Mouse (Mus musculus): ENCODE data around the gene Kdm5a.

Kdm5a gene

DNA sequence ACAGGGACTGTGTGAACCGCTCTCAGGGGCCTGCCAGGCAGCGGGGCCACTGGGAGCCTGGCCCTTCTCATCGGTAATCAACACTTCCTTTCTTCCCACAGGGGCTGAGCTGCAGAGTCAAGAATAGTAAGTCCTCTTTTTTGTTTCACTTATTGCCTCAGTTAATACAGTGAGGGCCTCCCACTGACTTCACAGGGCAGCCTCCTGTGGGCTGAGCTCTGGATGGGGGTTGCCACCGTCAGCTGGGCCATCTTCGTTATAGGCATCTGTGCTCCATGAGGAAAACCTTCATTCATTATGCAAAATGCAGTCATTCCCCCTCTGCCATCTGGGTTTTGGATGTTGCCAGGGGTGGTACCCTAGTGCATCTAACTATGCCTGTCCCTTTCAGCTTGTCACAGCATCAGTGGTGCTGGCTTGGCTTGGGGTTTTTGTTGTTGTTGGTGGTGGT lies 108.1 kb downstream of the Kdm5a start:
- DNase-seq (ENCODE audit: low read depth): no peak

GRCm38 (mm10) chr6:120472455-120473140 lies 108.7 kb downstream of the Kdm5a start:
- DNase-seq (ENCODE audit: low read depth): no peak

- DNase-seq (ENCODE audit: low read depth): peak; percentile 99
These were observed 109.5 kb downstream of the Kdm5a start for GRCm38 (mm10) chr6:120473427-120473826.

DNA sequence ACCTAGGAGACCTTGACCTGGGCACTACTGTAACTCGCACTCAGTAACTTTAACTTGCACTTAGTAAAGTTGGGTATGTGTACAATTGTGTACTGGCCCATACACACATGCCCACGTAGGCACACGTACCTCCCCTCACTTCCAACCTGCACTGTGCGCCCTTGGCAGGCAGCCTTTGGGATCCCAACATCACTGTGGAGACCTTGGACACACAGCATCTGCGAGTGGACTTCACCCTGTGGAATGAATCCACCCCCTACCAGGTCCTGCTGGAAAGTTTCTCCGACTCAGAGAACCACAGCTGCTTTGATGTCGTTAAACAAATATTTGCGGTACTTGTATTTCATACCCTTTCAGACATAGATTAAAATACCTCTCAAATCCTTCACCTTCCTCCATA lies 111.4 kb downstream of the Kdm5a start:
- no peak for DNase-seq (ENCODE audit: low read depth)

GRCm38 (mm10) chr6:120479302-120479701 lies 115.4 kb downstream of the Kdm5a start:
- DNase-seq (ENCODE audit: low read depth): peak; percentile 94

DNA sequence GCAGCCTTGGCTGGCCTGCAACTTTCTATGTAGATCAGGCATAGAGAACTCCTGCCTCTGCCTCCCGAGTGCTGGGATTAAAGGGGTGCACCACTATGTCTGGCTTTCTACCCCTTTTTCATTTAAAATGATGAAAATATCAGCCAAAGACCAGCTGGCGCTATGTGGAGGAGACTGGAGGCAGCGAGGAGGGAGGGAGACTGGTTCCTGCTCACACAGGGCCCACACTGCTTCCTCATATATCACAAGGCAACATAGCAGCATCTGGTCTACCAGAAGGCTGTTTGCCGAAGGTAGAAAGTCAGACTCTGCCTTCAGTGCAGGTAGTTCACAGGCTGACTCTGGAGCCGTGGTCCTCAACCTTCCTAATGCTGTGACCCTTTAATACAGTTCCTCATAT lies 116.4 kb downstream of the Kdm5a start:
- no peak for DNase-seq (ENCODE audit: low read depth)

GRCm38 (mm10) chr6:120481538-120481937 lies 117.6 kb downstream of the Kdm5a start:
- peak; percentile 61 for DNase-seq (ENCODE audit: low read depth)

DNA sequence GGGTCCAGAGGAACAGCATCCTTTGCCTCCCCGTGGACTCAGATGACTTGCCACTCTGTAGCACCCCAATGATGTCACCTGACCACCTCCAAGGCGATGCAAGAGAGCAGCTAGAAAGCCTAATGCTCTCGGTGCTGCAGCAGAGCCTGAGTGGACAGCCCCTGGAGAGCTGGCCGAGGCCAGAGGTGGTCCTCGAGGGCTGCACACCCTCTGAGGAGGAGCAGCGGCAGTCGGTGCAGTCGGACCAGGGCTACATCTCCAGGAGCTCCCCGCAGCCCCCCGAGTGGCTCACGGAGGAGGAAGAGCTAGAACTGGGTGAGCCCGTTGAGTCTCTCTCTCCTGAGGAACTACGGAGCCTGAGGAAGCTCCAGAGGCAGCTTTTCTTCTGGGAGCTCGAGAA lies 118.1 kb downstream of the Kdm5a start:
- DNase-seq (ENCODE audit: low read depth): no peak

DNA sequence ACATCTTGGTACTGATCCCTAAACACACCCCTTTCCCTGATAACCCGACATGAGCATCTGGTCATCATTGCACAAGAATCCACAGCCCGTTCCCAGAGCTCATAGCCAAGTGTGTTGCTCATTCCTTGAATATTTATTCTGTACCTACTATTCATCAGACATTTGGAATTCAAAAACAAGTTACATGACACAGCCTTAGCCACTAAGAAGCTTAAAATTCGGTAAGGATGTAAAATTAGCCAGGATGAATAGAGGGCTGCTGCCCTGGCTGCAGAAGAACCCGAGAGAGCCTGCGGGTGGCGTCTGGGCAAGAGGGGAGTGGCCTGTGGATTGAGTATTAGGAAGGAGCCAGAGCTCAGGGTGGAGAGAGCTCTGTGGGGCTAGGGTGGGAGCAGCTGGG lies 118.8 kb downstream of the Kdm5a start:
- DNase-seq (ENCODE audit: low read depth): no peak

- peak; percentile 76 for DNase-seq (ENCODE audit: low read depth)
These were observed 119.3 kb downstream of the Kdm5a start for GRCm38 (mm10) chr6:120483211-120483626.

DNA sequence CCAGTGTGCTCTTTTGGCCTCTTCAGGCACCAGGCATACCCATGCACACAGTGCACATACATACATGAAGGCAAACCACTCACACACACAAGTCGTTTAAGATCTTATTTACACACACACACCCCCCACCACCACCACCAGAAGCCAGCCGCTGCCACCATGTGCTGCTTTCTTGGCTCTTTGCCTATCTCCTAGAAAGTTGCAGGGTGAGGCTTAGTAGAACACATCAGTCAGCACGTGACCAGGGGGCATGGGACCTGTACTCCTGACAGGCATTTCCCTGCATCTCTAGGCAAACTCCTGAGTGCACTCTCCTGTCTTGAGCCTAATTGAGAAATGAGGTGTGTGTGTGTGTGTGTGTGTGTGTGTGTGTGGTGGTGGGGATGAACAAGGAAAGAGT lies 121.1 kb downstream of the Kdm5a start:
- no peak for DNase-seq (ENCODE audit: low read depth)

GRCm38 (mm10) chr6:120486051-120486510 lies 122.2 kb downstream of the Kdm5a start:
- DNase-seq (ENCODE audit: low read depth): peak; percentile 70

DNA sequence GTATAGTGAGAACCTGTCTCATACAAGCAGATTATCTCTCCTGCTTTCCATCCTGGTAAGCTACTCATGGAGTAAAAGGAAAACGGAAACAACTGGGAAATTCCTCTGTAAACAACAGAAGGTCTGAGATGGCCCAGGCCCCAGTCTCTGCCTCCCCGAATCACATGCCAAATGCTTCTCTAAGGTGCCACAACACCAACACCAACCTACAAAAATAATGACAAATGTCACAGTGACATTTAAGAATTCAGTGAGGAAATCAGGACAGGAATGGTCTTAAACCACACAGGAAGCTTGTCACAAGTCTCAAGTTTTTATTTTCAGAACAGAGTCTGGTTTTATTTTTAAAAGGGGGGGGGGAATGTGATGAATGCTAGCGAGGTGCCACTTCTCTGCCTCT lies 124.7 kb downstream of the Kdm5a start:
- DNase-seq (ENCODE audit: low read depth): peak; percentile 65

GRCm38 (mm10) chr6:120489461-120489860 lies 125.5 kb downstream of the Kdm5a start:
- peak; percentile 57 for DNase-seq (ENCODE audit: low read depth)

DNA sequence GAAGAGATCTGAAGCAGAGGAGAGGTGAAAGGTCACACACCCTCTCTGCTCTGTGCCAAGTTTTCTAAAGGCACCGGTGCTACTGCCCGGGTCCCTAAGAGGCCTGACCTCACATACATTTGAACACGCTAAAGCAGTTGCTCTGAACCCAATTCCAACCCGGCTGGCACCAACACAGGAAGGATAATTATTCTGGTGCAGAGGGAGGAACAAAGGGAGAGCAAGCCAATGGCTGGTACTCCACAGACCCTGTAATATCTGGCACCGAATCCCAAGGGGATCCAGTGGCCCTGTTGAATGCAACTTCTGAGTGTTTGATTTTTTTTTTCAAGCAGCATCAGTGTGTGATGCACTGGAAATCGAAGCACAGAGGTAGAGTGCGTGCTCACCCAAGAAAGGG lies 127.1 kb downstream of the Kdm5a start:
- DNase-seq (ENCODE audit: low read depth): no peak

DNA sequence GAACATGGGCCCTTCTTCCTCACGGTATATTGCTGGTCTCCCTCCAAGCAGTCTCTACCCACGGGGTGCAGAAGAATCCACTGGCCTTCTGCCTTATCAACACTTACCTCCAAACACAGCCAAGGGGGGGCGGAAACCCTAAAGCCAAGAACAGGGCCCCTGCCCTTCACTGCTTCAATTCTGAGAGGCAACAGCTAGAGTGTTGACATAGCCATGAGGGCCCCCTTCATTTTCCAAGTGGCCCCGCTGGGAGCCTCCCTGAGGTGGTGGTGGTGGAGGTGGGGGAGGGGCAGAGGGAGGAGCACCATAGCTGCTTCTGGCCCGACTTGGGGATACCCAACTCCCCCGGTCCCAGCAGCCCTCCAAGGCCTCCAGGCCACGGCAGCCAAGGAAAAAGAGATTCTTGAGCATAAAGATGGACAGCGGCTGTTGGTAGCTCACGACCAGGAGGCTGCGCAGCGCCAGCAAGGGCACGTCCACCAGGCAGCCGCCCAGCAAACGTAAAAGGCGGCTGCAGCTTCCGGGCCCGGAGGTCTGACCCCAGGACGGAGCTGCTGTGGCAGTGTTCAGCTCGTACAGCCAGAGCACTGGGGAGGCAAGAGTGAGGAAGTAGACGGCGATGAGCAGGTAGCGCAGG lies 128.1 kb downstream of the Kdm5a start:
- DNase-seq (ENCODE audit: low read depth): no peak

DNA sequence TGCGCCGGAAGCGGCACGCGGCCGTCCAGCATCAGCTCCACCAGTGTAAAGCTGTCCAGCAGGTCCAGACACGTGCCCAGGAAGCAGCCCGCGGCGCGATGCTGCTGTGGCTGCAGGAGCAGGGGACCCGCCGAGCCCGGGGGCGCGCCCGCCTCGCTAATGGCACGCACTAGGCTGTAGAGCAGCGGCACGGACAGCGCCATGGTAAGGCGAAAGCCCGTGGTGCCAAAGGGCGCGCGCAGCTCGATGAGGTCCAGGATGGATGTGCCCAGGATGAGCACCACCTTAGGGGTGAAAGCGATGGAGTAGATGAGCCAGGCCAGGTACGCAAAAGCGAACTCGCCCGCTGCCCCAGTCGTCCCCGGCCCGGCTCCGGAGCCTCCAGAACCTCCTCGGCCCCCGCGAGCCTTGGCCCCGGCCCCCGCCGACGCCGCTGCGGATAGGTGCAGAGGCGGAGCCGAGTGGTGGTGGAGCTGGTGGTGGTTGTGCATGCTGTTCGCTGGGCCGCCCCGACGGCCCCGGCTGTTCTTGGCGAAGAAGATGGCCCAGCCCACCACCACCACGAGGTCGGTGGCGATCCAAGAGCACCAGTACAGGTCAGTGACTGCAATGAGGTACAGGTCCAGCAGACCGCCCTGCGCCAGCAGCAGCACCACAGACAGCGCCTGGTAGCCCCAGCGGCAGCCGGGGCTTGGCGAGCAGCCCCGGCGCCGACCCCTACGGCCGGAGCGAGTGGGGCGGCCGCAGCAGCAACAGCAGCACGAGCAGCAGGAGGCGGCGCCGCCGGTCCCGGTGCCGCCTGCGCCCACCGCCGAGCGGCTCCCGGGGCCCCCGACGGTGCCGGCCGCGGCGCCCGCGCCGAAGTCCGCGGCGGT lies 128.8 kb downstream of the Kdm5a start:
- no peak for DNase-seq (ENCODE audit: low read depth)

DNA sequence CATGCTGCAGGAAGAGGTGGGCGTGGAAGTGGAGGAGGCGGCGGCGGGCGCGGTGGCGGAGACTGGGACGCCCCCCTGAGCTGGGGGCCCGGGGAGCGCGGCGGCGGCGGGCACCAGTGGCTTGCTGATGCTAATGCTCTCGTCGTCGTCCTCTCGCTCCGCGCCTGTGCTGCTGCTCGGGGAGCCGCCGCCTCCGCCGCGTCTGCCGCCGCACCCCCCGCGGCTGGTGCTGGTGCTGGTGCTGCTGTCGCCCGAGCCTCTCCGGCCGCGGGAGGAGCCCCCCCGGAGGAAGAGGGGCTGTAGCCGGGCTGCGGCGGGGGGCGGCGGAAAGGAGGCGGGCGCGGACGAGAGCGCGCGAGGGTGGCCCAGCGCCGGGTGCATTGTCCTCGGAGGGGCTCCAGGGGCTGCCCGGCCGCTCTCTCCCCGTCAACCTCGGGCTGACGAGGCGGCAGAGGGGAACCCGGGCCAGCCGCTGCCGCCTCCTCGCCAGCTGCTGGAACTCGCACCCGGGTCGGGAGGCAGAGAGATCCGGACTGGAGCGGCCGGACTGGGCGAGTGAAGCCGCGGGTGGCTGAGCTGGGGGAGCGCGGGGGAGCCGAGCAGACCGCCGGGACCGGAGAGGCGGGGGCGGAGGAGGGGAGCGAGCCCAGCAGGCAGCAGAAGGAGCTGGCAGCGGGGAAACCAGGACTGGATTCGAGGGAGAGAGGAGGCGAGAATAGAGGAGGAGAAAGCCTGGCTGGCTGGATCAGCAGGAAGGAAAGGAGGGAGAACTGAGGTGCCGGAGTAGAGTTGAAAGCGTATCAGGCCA lies 129.7 kb downstream of the Kdm5a start, which contains the start of gene Tmem121b:
Tmem121b (minus strand) TSS at position 434 of the 808 bp plus-strand sequence.
- DNase-seq (ENCODE audit: low read depth): no peak
